Mouse (Mus musculus) stomach, embryonic 14.5 days (tissue): ENCODE data around the gene Ogdhl. TPM values are rescaled to one million over a fixed set of nuclear protein-coding genes. Genes with fewer than 3 reads are reported as not detected.

Experiments used
- ATAC-seq: fragments of 200-750 bp; cut with Nextera tagmentation; 2 replicates; pipeline ENCODE4 v1.8.0; 2017; ENCODE audit warnings: low read depth, moderate TSS enrichment; ENCODE audit not compliant: insufficient number of reproducible peaks, insufficient read depth, low FRiP score
- H3K27ac ChIP-seq: fragments of 300-500 bp; sonication (generic); 2 replicates; pipeline ENCODE4 v1.5.1; 2014; ENCODE audit warnings: mild to moderate bottlenecking, low read length, moderate library complexity, mixed read lengths
- H3K27me3 ChIP-seq: fragments of 300-500 bp; sonication (generic); 2 replicates; pipeline ENCODE4 v1.6.1; 2014; ENCODE audit warnings: low read length, control low read depth, mixed read lengths; ENCODE audit not compliant: control insufficient read depth, insufficient read depth
- H3K36me3 ChIP-seq: fragments of 300-500 bp; sonication (generic); 2 replicates; pipeline ENCODE4 v1.6.1; 2014; ENCODE audit warnings: mild to moderate bottlenecking, control low read depth, low read length, moderate library complexity, mixed read lengths; ENCODE audit not compliant: control insufficient read depth, insufficient read depth
- H3K4me1 ChIP-seq: fragments of 300-500 bp; sonication (generic); 2 replicates; pipeline ENCODE4 v1.6.1; 2014; ENCODE audit warnings: low read length, control low read depth, mixed read lengths; ENCODE audit not compliant: control insufficient read depth, insufficient read depth
- H3K4me2 ChIP-seq: fragments of 300-500 bp; sonication (generic); replicated peaks from 2 replicates; pipeline ENCODE4 v1.6.1; 2014; ENCODE audit warnings: low read depth, low read length, control low read depth
- H3K4me3 ChIP-seq: fragments of 300-500 bp; sonication (generic); 2 replicates; pipeline ENCODE4 v1.5.1; 2014; ENCODE audit warnings: low read depth, low read length, control low read depth
- H3K9ac ChIP-seq: fragments of 300-500 bp; sonication (generic); replicated peaks from 2 replicates; pipeline ENCODE4 v1.6.1; 2014; ENCODE audit warnings: low read depth, mild to moderate bottlenecking, control low read depth, low read length, moderate library complexity, mixed read lengths
- H3K9me3 ChIP-seq: fragments of 300-500 bp; sonication (generic); 2 replicates; pipeline ENCODE4 v1.6.1; 2016; ENCODE audit warnings: low read depth, low read length, control low read depth; ENCODE audit not compliant: control insufficient read depth
- WGBS: fragments of 180-500 bp; shearing (Covaris S2); extraction: QIAGEN DNeasy Blood & Tissue Kit; methylation state at CpG from one replicate; pipeline ENCODE4 v1.1.7; 2014; 5-methylcytosine and 5-hydroxymethylcytosine counted together
- polyA plus RNA-seq: library from polyadenylated mRNA; unstranded; fragments of >200 nt; fragmentation: Nextera tagmentation; extraction: Ambion mirVana; gene quantifications from 2 replicates; pipeline ENCODE4 v1.2.1, GENCODE M21; 2014

Ogdhl gene
- polyA plus RNA-seq, 1 experiment from 2014 or later, result 13.6 TPM

DNA sequence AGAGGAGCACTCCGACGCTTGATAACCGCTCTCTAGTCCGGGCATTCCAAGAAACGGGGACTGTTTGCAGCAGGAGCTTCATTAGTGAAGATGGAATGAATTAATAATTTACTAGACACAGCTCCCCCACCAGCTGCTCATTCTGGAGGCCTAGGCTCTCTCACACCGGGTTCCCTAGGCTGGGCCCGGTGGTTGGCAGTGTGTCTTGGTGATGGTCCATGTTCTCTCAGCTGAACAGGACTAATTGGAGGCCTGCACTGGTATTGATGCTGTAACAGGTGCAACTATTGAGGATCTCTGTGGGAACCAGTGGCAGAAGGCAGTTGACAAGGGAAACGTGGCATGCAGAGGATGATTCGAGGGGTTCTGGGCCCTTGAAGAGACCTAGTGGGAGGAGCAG is 5.5 kb downstream of the Ogdhl start:
- Histone ChIP-seq H3K9me3 (no peaks in the 10 kb centered on the region), H3K36me3 (no peaks in the 10 kb centered on the region), H3K9ac (no peak overlapping the region), H3K4me3 (no peak overlapping the region), H3K27ac (no peak overlapping the region), H3K4me1 (no peaks in the 10 kb centered on the region), H3K27me3 (no peaks in the 10 kb centered on the region), H3K4me2 (no peak overlapping the region)
- ATAC-seq, result no peak
- 80% methylated on average over 9 of the region's 9 CpGs for WGBS

- H3K36me3 ChIP-seq, result peaks cover 4% of the 10 kb centered on the region; the same call in 1 of the 2 replicates
- ATAC-seq, result no peak
- H3K9me3 ChIP-seq, result no peaks in the 10 kb centered on the region
- H3K4me3 ChIP-seq, result no peak overlapping the region
- H3K27ac ChIP-seq, result no peak overlapping the region
- H3K4me2 ChIP-seq, result no peak overlapping the region
- H3K9ac ChIP-seq, result no peak overlapping the region
- 82% methylated on average over 20 of the region's 20 CpGs for WGBS
- H3K27me3 ChIP-seq, result no peaks in the 10 kb centered on the region
- no peaks in the 10 kb centered on the region for H3K4me1 ChIP-seq
Observed at GRCm38 (mm10) chr14:32332515-32333445, 11.0 kb downstream of the Ogdhl start.

DNA sequence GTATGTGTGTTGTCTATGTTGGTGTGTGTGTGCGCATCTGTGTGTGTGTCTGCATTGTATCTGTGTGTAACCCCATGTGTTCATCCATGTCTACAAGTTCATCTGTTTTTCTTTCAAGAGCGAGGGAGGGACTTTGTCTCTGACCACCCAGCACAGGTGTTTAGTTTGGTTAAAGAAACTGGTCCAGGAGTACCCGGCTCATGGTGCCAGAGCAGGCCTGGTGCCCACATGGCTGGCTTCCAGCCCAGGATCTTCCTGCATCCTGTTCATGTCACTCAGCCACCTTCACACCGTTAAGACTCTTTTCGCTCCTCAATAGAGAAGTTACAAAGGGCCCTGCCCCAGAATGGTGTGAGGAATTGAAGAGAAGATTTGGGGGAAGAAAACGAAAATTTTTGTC is 14.2 kb downstream of the Ogdhl start:
- Histone ChIP-seq H3K4me2 (no peak overlapping the region), H3K9me3 (no peaks in the 10 kb centered on the region), H3K4me1 (no peaks in the 10 kb centered on the region), H3K27me3 (no peaks in the 10 kb centered on the region), H3K4me3 (no peak overlapping the region), H3K27ac (no peak overlapping the region), H3K36me3 (peaks cover 10% of the 10 kb centered on the region; the same call in 1 of the 2 replicates), H3K9ac (no peak overlapping the region)
- ATAC-seq, result no peak
- 77% methylated on average over 6 of the region's 6 CpGs for WGBS

GRCm38 (mm10) chr14:32336547-32336946 is 14.7 kb downstream of the Ogdhl start:
- Histone ChIP-seq H3K9ac (no peak overlapping the region), H3K4me2 (no peak overlapping the region), H3K4me1 (no peaks in the 10 kb centered on the region), H3K27me3 (no peaks in the 10 kb centered on the region), H3K27ac (no peak overlapping the region), H3K36me3 (peaks cover 12% of the 10 kb centered on the region), H3K9me3 (no peaks in the 10 kb centered on the region), H3K4me3 (no peak overlapping the region)
- ATAC-seq, result no peak
- 82% methylated on average over 11 of the region's 11 CpGs for WGBS

- WGBS, result 93% methylated on average over 7 of the region's 7 CpGs
- ATAC-seq, result no peak
Observed at GRCm38 (mm10) chr14:32341823-32342222, 20.0 kb downstream of the Ogdhl start.

GRCm38 (mm10) chr14:32344176-32344575 is 22.4 kb downstream of the Ogdhl start:
- Histone ChIP-seq H3K36me3 (peaks cover 13% of the 10 kb centered on the region), H3K27ac (no peak overlapping the region), H3K4me1 (no peaks in the 10 kb centered on the region), H3K9ac (no peak overlapping the region), H3K9me3 (no peaks in the 10 kb centered on the region), H3K4me3 (no peak overlapping the region), H3K27me3 (no peaks in the 10 kb centered on the region), H3K4me2 (no peak overlapping the region)
- ATAC-seq, result no peak
- 92% methylated on average over 7 of the region's 7 CpGs for WGBS

More at GRCm38 (mm10) chr14:32341823-32342222, 20.0 kb downstream of the Ogdhl start:
- Histone ChIP-seq H3K27ac (no peak overlapping the region), H3K36me3 (peaks cover 13% of the 10 kb centered on the region), H3K4me2 (no peak overlapping the region), H3K9ac (no peak overlapping the region), H3K27me3 (no peaks in the 10 kb centered on the region), H3K4me1 (no peaks in the 10 kb centered on the region), H3K4me3 (no peak overlapping the region), H3K9me3 (no peaks in the 10 kb centered on the region)

DNA sequence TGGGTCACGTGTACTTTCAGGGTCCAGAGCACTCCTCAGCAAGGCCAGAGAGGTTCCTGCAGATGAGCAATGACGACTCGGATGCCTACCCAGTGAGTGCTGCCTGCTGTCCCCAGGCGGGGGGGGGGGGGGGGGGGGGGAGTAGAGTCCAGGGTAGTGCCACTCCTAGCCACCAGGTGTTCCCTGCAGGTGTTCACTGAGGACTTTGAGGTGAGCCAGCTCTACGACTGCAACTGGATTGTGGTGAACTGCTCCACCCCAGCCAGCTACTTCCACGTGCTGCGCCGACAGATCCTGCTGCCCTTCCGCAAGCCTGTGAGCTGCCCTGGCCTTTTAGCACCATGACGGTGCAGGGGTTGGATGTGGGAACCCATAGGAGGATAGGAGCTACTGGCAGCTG is 22.9 kb downstream of the Ogdhl start:
- H3K4me2 ChIP-seq, result no peak overlapping the region
- no peak overlapping the region for H3K27ac ChIP-seq
- no peak overlapping the region for H3K9ac ChIP-seq
- no peaks in the 10 kb centered on the region for H3K27me3 ChIP-seq
- H3K9me3 ChIP-seq, result no peaks in the 10 kb centered on the region
- ATAC-seq, result no peak
- H3K4me1 ChIP-seq, result no peaks in the 10 kb centered on the region
- peaks cover 13% of the 10 kb centered on the region for H3K36me3 ChIP-seq
- no peak overlapping the region for H3K4me3 ChIP-seq
- WGBS, result 83% methylated on average over 9 of the region's 10 CpGs

GRCm38 (mm10) chr14:32347307-32347706 is 25.5 kb downstream of the Ogdhl start:
- no peaks in the 10 kb centered on the region for H3K9me3 ChIP-seq
- no peak overlapping the region for H3K4me2 ChIP-seq
- H3K4me1 ChIP-seq, result no peaks in the 10 kb centered on the region
- H3K9ac ChIP-seq, result no peak overlapping the region
- WGBS, result 91% methylated on average over 9 of the region's 9 CpGs
- no peak overlapping the region for H3K4me3 ChIP-seq
- no peaks in the 10 kb centered on the region for H3K36me3 ChIP-seq
- no peak for ATAC-seq
- H3K27ac ChIP-seq, result no peak overlapping the region
- H3K27me3 ChIP-seq, result no peaks in the 10 kb centered on the region
